Mouse (Mus musculus) spleen, adult 2 months (tissue): ENCODE measurements around the gene Gm20388.

Experiments used
- CTCF ChIP-seq: fragments of 200-500 bp; IDR thresholded peaks from 2 replicates; pipeline ENCODE4 v1.5.1; 2011; ENCODE audit warnings: mild to moderate bottlenecking, inconsistent platforms; ENCODE audit not compliant: insufficient read depth, insufficient read length, insufficient replicate concordance; ENCODE audit errors: extremely low read depth
- POLR2A ChIP-seq: fragments of 200-500 bp; IDR thresholded peaks from 2 replicates; pipeline ENCODE4 v1.6.1; 2011; ENCODE audit warnings: low read depth, low read length, inconsistent platforms

GRCm38 (mm10) chr8:120036578-120036977 lies 125.9 kb downstream of the Gm20388 start:
- TF ChIP-seq CTCF (no peak), POLR2A (no peak)
